Mouse (Mus musculus): Measurements from ENCODE around the gene Bfsp2.

The Bfsp2 gene

GRCm38 (mm10) chr9:103480044-103480576 lies at the start of gene Bfsp2:
Bfsp2 (minus strand) TSS chr9:103480420.
- in situ Hi-C loops (cut with MboI; ENCODE audit: unreplicated experiment in 2 of 2), result loop anchor here (10.0 to 25.0 kb wide), 2 partner anchors 255 to 843 kb away; partner anchors contain the start of genes Anapc13 (in 1 of the 2) and Cep63 (in 1 of the 2)

DNA sequence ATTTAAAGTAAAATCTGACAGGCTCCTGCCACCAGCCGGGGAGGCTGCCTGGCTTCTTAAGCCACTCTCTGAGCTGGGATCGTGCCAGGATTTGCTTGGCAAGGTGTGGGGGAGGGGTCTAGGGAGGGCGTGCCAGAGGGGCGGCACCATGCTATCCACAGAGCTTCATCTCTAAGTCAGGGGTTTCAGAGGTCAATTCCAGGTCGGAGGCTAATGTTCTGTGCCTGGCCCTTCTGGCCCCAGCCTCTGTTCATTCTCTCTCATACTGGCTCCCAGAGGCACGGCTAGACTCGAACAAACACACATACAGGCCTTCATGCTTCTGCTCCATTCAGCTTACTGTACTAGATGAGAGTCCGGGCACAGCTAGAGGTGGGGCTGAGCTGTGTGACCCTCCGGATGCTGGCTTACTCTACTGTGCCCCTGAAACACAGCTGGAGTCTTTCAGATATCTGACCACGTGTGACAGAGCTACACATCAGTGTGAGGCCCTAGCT lies 44.9 kb upstream of the Bfsp2 start:
- in situ Hi-C loops (cut with MboI; ENCODE audit: unreplicated experiment in 2 of 2), result no loop called here

DNA sequence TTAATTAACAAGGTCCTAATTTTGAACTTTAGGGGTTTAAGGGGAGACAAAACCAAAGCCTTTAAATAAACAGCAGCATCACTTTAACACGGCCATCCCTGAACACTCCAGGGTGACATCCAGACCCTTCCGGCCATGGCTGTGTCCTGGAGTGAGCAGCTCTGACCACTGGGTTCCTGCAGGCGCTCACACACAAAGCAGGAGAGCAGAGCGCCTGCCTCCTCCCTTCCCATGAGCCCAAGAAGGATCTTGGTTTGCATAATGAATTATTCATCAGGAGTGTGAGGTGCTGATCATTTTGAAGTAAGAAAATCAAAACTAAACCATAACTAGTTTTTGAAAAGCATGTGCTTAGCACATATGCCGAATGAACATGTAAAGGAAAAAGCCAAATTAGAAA lies 44.4 kb upstream of the Bfsp2 start:
- in situ Hi-C loops (cut with MboI; ENCODE audit: unreplicated experiment in 2 of 2), result no loop called here

GRCm38 (mm10) chr9:103523742-103524403 lies 43.7 kb upstream of the Bfsp2 start:
- in situ Hi-C loops (cut with MboI; ENCODE audit: unreplicated experiment in 2 of 2), result no loop called here

- in situ Hi-C loops (cut with MboI; ENCODE audit: unreplicated experiment in 2 of 2), result no loop called here
Observed at GRCm38 (mm10) chr9:103523008-103523407, 42.8 kb upstream of the Bfsp2 start.

GRCm38 (mm10) chr9:103513884-103514283 lies 33.7 kb upstream of the Bfsp2 start:
- in situ Hi-C loops (cut with MboI; ENCODE audit: unreplicated experiment in 2 of 2), result no loop called here

DNA sequence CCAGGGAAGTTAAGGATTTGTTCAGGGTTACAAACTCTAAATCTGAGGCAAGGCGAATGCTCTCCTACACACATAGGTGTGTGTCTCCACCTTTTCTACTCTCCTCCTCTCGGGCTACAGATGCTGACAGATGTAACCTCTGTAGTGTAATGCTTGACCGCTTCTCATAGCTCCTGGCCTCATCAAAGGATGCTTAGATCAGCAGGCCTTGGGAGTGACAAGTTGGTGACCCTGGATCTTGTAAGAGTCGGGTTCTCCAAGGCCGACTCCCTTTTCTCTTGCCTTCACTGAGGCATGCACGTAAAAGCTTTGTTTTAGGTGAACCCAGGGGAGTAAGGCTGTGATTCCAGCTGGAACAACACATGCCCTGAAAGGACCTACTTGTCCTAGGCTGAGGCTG lies 32.0 kb upstream of the Bfsp2 start:
- in situ Hi-C loops (cut with MboI; ENCODE audit: unreplicated experiment in 2 of 2), result no loop called here

DNA sequence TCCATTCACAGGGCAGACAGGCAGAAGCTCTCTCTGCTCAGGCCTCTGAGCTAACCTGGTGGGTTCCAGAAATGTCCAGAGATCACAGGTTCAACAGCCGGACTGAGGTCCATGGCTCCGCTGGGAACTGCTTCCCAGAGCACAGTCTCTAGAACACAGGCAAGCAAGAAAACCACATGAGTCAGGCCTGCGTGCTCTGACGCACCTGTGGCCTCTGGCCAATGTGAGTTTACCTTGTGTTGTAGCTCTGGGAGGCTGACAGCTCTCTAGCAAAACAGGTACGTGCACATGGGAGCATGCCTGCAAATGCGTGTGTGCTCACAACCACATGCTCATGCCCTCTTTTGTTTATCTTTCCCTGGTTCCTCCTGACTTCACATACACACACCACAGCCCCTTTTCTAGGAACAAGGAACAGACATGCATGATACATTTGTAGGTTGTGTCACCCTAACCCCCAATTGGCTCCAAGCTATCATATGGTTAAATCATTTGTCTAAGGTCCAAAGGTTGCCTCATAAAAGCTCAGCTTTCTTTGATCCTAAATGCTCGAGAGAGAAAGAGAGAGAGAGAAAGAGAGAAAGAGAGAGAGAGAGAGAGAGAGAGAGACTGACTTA lies 26.9 kb upstream of the Bfsp2 start:
- in situ Hi-C loops (cut with MboI; ENCODE audit: unreplicated experiment in 2 of 2), result no loop called here

DNA sequence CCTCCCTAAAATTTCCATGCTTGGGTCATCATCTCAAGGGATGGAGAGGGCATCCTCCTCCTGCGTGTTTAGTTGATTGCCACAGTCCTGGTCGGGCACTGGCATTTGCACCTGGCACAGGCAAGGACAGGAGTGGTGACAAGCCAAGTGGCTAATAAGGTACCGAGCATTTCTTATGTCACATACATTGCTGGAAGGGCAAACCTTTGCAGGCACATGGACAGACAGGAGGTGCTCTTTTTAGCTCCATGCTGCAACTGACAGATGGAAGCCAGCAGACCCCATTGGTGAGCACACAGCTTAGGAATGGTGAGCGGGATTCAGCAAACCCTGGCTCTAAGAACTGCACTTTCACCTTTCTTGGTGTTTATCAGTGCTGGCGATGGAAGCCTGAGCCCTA lies 24.8 kb upstream of the Bfsp2 start:
- in situ Hi-C loops (cut with MboI; ENCODE audit: unreplicated experiment in 2 of 2), result no loop called here

DNA sequence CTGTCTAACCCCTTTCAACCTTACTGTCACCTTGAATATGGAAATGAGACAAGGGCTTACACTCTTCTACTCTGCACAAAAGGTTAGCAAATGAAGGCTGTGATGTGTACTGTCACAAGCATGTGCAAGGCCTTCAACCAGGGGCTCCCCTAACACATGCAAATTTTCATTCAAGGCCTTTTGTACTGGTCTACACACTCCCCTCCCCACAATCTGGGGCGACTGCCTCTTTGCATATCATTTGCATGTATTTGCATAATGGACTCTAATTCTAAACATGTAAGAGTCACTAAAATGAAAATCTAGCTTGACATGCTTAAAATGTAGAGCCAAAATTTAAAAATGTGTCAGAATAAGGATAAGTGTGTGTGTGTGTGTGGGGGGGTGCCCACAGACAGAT lies 24.4 kb upstream of the Bfsp2 start:
- in situ Hi-C loops (cut with MboI; ENCODE audit: unreplicated experiment in 2 of 2), result no loop called here

GRCm38 (mm10) chr9:103503586-103504298 lies 23.5 kb upstream of the Bfsp2 start:
- in situ Hi-C loops (cut with MboI; ENCODE audit: unreplicated experiment in 2 of 2), result no loop called here

DNA sequence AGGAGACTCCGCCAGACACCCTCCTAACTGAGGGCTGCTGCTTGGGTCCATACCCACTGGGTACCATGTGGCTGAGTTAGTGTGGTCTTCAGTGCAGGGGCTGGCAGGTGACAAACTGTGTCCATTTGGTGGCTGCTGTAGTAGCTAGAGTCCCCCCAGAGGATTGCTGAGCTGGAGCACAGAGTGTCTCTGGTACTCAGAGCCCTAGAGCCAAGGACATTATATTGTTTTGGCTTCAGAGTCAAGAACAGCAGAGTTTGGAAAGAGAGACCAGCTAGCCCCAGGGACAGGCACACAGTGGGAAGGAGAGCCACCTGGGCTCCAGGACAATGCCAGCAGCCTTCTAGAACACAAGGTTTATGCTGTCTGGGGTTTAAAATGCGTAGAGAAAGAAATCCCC lies 22.4 kb upstream of the Bfsp2 start:
- in situ Hi-C loops (cut with MboI; ENCODE audit: unreplicated experiment in 2 of 2), result no loop called here

GRCm38 (mm10) chr9:103501861-103502364 lies 21.7 kb upstream of the Bfsp2 start:
- in situ Hi-C loops (cut with MboI; ENCODE audit: unreplicated experiment in 2 of 2), result no loop called here

GRCm38 (mm10) chr9:103499366-103499765 lies 19.1 kb upstream of the Bfsp2 start:
- in situ Hi-C loops (cut with MboI; ENCODE audit: unreplicated experiment in 2 of 2), result loop anchor here (5.0 to 25.0 kb wide), 5 partner anchors 123 to 862 kb away; partner anchors contain the start of genes Anapc13 (in 1 of the 2) and Cep63 (in 1 of the 2)

DNA sequence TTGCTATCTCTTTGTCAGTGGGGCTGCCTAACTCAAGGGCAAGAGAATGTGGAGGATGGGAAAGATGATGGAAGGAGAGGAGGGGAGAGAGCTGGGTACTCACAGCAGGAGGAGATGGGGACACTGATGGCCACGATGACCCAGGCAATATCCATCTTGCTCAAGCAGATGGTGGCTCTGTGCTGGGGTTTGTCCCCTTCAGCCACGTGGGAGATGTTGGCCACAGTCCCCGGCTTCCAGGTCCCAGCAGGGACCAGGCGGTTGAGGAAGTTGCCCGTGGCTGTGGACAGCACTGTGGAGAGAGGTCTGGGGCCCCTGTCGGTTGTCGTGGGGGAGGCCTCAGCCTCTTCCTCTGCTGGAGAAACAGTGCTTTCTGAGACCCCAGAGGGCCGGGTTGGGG lies 18.5 kb upstream of the Bfsp2 start:
- in situ Hi-C loops (cut with MboI; ENCODE audit: unreplicated experiment in 2 of 2), result loop anchor here (5.0 to 25.0 kb wide), 5 partner anchors 124 to 861 kb away; partner anchors contain the start of genes Anapc13 (in 1 of the 2) and Cep63 (in 1 of the 2)

DNA sequence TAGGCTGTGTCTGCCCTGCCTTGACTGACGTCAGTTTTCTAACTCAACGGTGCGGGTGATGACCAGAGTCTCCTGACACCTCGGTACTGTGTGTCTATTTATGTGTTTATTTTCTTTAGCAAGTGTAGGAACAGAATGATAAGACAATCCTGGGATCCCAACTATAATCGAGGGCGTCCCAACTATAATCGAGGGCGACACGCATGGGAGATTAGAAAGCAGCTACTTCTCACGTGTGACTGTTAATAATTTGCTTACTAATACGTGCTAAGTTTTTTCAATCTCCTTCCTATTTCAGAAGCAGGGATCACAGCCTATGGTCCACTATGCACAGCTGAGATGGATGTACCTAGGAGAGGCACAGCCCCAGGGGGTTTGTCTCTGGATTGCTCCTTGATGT lies 15.2 kb upstream of the Bfsp2 start:
- in situ Hi-C loops (cut with MboI; ENCODE audit: unreplicated experiment in 2 of 2), result loop anchor here (5.0 to 25.0 kb wide), 5 partner anchors 127 to 858 kb away; partner anchors contain the start of genes Anapc13 (in 1 of the 2) and Cep63 (in 1 of the 2)

- in situ Hi-C loops (cut with MboI; ENCODE audit: unreplicated experiment in 2 of 2), result loop anchor here (5.0 to 25.0 kb wide), 7 partner anchors 128 to 857 kb away; partner anchors contain the start of genes Anapc13 (in 1 of the 2), Cep63 (in 1 of the 2) and Tmem108 (in 1 of the 2)
Observed at GRCm38 (mm10) chr9:103494346-103495020, 14.3 kb upstream of the Bfsp2 start.

GRCm38 (mm10) chr9:103491985-103492384 lies 11.8 kb upstream of the Bfsp2 start:
- in situ Hi-C loops (cut with MboI; ENCODE audit: unreplicated experiment in 2 of 2), result loop anchor here (5.0 to 25.0 kb wide), 6 partner anchors 130 to 855 kb away; partner anchors contain the start of genes Anapc13 (in 1 of the 2), Cep63 (in 1 of the 2) and Tmem108 (in 1 of the 2)

DNA sequence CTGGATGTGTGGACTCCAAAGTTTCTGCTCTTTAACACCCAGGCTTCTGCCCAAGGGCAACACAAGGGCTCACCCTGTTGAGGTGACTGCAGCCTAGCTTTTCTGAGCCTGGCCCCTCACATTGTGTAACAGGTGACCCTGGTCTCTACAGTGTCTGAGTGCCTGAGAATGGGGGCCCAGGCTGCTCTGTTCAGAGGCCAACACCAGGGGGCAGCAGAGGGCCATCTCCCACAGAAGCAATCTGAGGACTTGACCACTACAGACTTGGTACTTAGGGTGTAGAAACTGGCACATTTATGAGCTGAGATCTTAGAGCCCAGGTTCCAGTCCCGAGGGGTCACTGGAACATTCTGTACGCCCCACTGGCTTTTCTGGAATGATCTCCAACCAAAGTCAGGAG lies 10.2 kb upstream of the Bfsp2 start:
- in situ Hi-C loops (cut with MboI; ENCODE audit: unreplicated experiment in 2 of 2), result loop anchor here (5.0 to 25.0 kb wide), 6 partner anchors 132 to 853 kb away; partner anchors contain the start of genes Anapc13 (in 1 of the 2), Cep63 (in 1 of the 2) and Tmem108 (in 1 of the 2)

Measured in v-Abl transformed pro-B cells (cell line).